Mouse (Mus musculus) midbrain, postnatal 0 days (tissue): ENCODE data around the gene Krtap19-9b. TPM values are rescaled to one million over a fixed set of nuclear protein-coding genes. Genes with fewer than 3 reads are reported as not detected.

Experiments
- ATAC-seq: fragments of 200-750 bp; cut with Nextera tagmentation; 2 replicates; pipeline ENCODE4 v1.8.0; 2017; ENCODE audit warnings: moderate number of reproducible peaks, mild to moderate bottlenecking, moderate TSS enrichment, moderate library complexity; ENCODE audit not compliant: low FRiP score
- DNase-seq: peaks from one replicate; pipeline ENCODE4 v3.0.0-alpha.2; 2015; ENCODE audit warnings: low spot score
- H3K27ac ChIP-seq: fragments of 300-500 bp; sonication (generic); 2 replicates; pipeline ENCODE4 v1.5.1; 2014; ENCODE audit warnings: low read depth, mild to moderate bottlenecking, low read length, mixed read lengths
- H3K27me3 ChIP-seq: fragments of 300-500 bp; sonication (generic); 2 replicates; pipeline ENCODE4 v1.6.1; 2014; ENCODE audit warnings: low read length, control low read depth, mixed read lengths; ENCODE audit not compliant: insufficient read depth
- H3K36me3 ChIP-seq: fragments of 300-500 bp; sonication (generic); 2 replicates; pipeline ENCODE4 v1.6.1; 2014; ENCODE audit warnings: low read length, control low read depth, mixed read lengths; ENCODE audit not compliant: insufficient read depth
- H3K4me1 ChIP-seq: fragments of 300-500 bp; sonication (generic); 2 replicates; pipeline ENCODE4 v1.6.1; 2014; ENCODE audit warnings: mild to moderate bottlenecking, control low read depth, antibody characterized with exemption, low read length, mixed read lengths; ENCODE audit not compliant: insufficient read depth
- H3K4me2 ChIP-seq: fragments of 300-500 bp; sonication (generic); 2 replicates; pipeline ENCODE4 v1.6.1; 2014; ENCODE audit warnings: low read depth, mild to moderate bottlenecking, low read length, mixed read lengths; ENCODE audit not compliant: poor library complexity, severe bottlenecking
- H3K4me3 ChIP-seq: fragments of 300-500 bp; sonication (generic); 2 replicates; pipeline ENCODE4 v1.5.1; 2014; ENCODE audit warnings: low read depth, mild to moderate bottlenecking, low read length, moderate library complexity
- H3K9ac ChIP-seq: fragments of 300-500 bp; sonication (generic); replicated peaks from 2 replicates; pipeline ENCODE4 v1.6.1; 2014; ENCODE audit warnings: mild to moderate bottlenecking, low read length, moderate library complexity, mixed read lengths; ENCODE audit not compliant: poor library complexity, severe bottlenecking
- H3K9me3 ChIP-seq: fragments of 300-500 bp; sonication (generic); 2 replicates; pipeline ENCODE4 v1.6.1; 2016; ENCODE audit warnings: low read length, control low read depth
- CTCF ChIP-seq: IDR thresholded peaks from 2 replicates; pipeline ENCODE4 v1.5.1; 2016; ENCODE audit warnings: antibody characterized with exemption, mild to moderate bottlenecking
- WGBS: fragments of 180-500 bp; shearing (Covaris S2); extraction: QIAGEN DNeasy Blood & Tissue Kit; methylation state at CpG from one replicate; pipeline ENCODE4 v1.1.7; 2014; 5-methylcytosine and 5-hydroxymethylcytosine counted together
- polyA plus RNA-seq: library from polyadenylated mRNA; unstranded; fragments of >200 nt; fragmentation: Nextera tagmentation; extraction: Ambion mirVana; gene quantifications from 2 replicates; pipeline ENCODE4 v1.2.1, GENCODE M21; 2015
- total RNA-seq: library from RNA; depleted of rRNA; stranded (reverse); fragments of >200 nt; gene quantifications from 2 replicates; pipeline ENCODE4 v1.2.3, GENCODE M21; 2014; rRNA removed

Gene Krtap19-9b
- total and polyA plus RNA-seq, 2 experiments from 2014 or later = not detected

GRCm38 (mm10) chr16:88884989-88885388 is 47.1 kb downstream of the Krtap19-9b start, which contains the start of gene Krtap19-4:
Krtap19-4 (minus strand) TSS chr16:88885089.
- Histone ChIP-seq H3K9me3 (no peaks in the 10 kb centered on the region), H3K27me3 (no peaks in the 10 kb centered on the region), H3K27ac (no peak within 1 kb of the TSS), H3K4me3 (no peak within 1 kb of the TSS), H3K4me1 (no peaks in the 10 kb centered on the region), H3K9ac (no peak within 1 kb of the TSS), H3K4me2 (no peak within 1 kb of the TSS), H3K36me3 (no peaks in the 10 kb centered on the region)
- no peak for TF ChIP-seq CTCF
- DNase-seq = no peak
- no peak for ATAC-seq
- 93% methylated on average over 5 of the region's 5 CpGs for WGBS

Other genes starting within 250 kb of the Krtap19-9b start
- not detected in 2 replicates for gene 2310061N02Rik, start 224.3 kb downstream of the Krtap19-9b start, total RNA-seq
- not detected in 2 replicates for gene 2310061N02Rik, start 224.3 kb downstream of the Krtap19-9b start, polyA plus RNA-seq
- gene Krtap13-1, start 203.4 kb downstream of the Krtap19-9b start, total RNA-seq = not detected in 2 replicates
- gene Krtap13-1, start 203.4 kb downstream of the Krtap19-9b start, polyA plus RNA-seq = not detected in 2 replicates
- gene Krtap13, start 180.6 kb downstream of the Krtap19-9b start, total RNA-seq = not detected in 2 replicates
- gene Krtap13, start 180.6 kb downstream of the Krtap19-9b start, polyA plus RNA-seq = not detected in 2 replicates
- gene 2310034C09Rik, start 173.4 kb downstream of the Krtap19-9b start, total RNA-seq = not detected in 2 replicates
- gene 2310034C09Rik, start 173.4 kb downstream of the Krtap19-9b start, polyA plus RNA-seq = not detected in 2 replicates
- not detected in 2 replicates for gene 2310057N15Rik, start 158.1 kb downstream of the Krtap19-9b start, total RNA-seq
- not detected in 2 replicates for gene 2310057N15Rik, start 158.1 kb downstream of the Krtap19-9b start, polyA plus RNA-seq
- gene Gm5965, start 154.4 kb downstream of the Krtap19-9b start, total RNA-seq = not detected in 2 replicates
- not detected in 2 replicates for gene Gm5965, start 154.4 kb downstream of the Krtap19-9b start, polyA plus RNA-seq
- not detected in 2 replicates for gene Gm20741, start 120.0 kb downstream of the Krtap19-9b start, total RNA-seq
- not detected in 2 replicates for gene Gm20741, start 120.0 kb downstream of the Krtap19-9b start, polyA plus RNA-seq
- not detected in 2 replicates for gene Krtap15, start 112.0 kb downstream of the Krtap19-9b start, total RNA-seq
- gene Krtap15, start 112.0 kb downstream of the Krtap19-9b start, polyA plus RNA-seq = not detected in 2 replicates
- not detected in 2 replicates for gene Krtap14, start 106.1 kb downstream of the Krtap19-9b start, total RNA-seq
- gene Krtap14, start 106.1 kb downstream of the Krtap19-9b start, polyA plus RNA-seq = not detected in 2 replicates
- gene Krtap19-1, start 62.9 kb downstream of the Krtap19-9b start, total RNA-seq = not detected in 2 replicates
- gene Krtap19-1, start 62.9 kb downstream of the Krtap19-9b start, polyA plus RNA-seq = not detected in 2 replicates
- not detected in 2 replicates for gene Krtap19-2, start 58.0 kb downstream of the Krtap19-9b start, total RNA-seq
- not detected in 2 replicates for gene Krtap19-2, start 58.0 kb downstream of the Krtap19-9b start, polyA plus RNA-seq
- gene Krtap19-3, start 54.2 kb downstream of the Krtap19-9b start, total RNA-seq = not detected in 2 replicates
- not detected in 2 replicates for gene Krtap19-3, start 54.2 kb downstream of the Krtap19-9b start, polyA plus RNA-seq
- not detected in 2 replicates for gene Krtap19-4, start 47.2 kb downstream of the Krtap19-9b start, total RNA-seq
- not detected in 2 replicates for gene Krtap19-4, start 47.2 kb downstream of the Krtap19-9b start, polyA plus RNA-seq
- gene Krtap19-5, start 35.8 kb downstream of the Krtap19-9b start, total RNA-seq = not detected in 2 replicates
- gene Krtap19-5, start 35.8 kb downstream of the Krtap19-9b start, polyA plus RNA-seq = not detected in 2 replicates
- not detected in 2 replicates for gene Krtap16-3, start 30.6 kb upstream of the Krtap19-9b start, total RNA-seq
- not detected in 2 replicates for gene Krtap16-3, start 30.6 kb upstream of the Krtap19-9b start, polyA plus RNA-seq
- gene Krtap22-2, start 78.5 kb upstream of the Krtap19-9b start, total RNA-seq = not detected in 2 replicates
- not detected in 2 replicates for gene Krtap22-2, start 78.5 kb upstream of the Krtap19-9b start, polyA plus RNA-seq
- not detected in 2 replicates for gene Gm10229, start 83.0 kb upstream of the Krtap19-9b start, total RNA-seq
- not detected in 2 replicates for gene Gm10229, start 83.0 kb upstream of the Krtap19-9b start, polyA plus RNA-seq
- not detected in 2 replicates for gene Krtap6-1, start 99.4 kb upstream of the Krtap19-9b start, total RNA-seq
- not detected in 2 replicates for gene Krtap6-1, start 99.4 kb upstream of the Krtap19-9b start, polyA plus RNA-seq
- gene Gm10228, start 109.2 kb upstream of the Krtap19-9b start, total RNA-seq = not detected in 2 replicates
- gene Gm10228, start 109.2 kb upstream of the Krtap19-9b start, polyA plus RNA-seq = not detected in 2 replicates
- gene Krtap6-5, start 115.6 kb upstream of the Krtap19-9b start, total RNA-seq = not detected in 2 replicates
- gene Krtap6-5, start 115.6 kb upstream of the Krtap19-9b start, polyA plus RNA-seq = not detected in 2 replicates
- gene 1110025L11Rik, start 131.7 kb upstream of the Krtap19-9b start, total RNA-seq = not detected in 2 replicates
- not detected in 2 replicates for gene 1110025L11Rik, start 131.7 kb upstream of the Krtap19-9b start, polyA plus RNA-seq
- not detected in 2 replicates for gene Krtap6-3, start 151.8 kb upstream of the Krtap19-9b start, total RNA-seq
- not detected in 2 replicates for gene Krtap6-3, start 151.8 kb upstream of the Krtap19-9b start, polyA plus RNA-seq
- not detected in 2 replicates for gene Gm6358, start 208.6 kb upstream of the Krtap19-9b start, total RNA-seq
- not detected in 2 replicates for gene Gm6358, start 208.6 kb upstream of the Krtap19-9b start, polyA plus RNA-seq
- not detected in 2 replicates for gene Gm10061, start 218.8 kb upstream of the Krtap19-9b start, total RNA-seq
- not detected in 2 replicates for gene Gm10061, start 218.8 kb upstream of the Krtap19-9b start, polyA plus RNA-seq
- not detected in 2 replicates for gene Gm9789, start 225.7 kb upstream of the Krtap19-9b start, total RNA-seq
- gene Gm9789, start 225.7 kb upstream of the Krtap19-9b start, polyA plus RNA-seq = not detected in 2 replicates
- gene Gm7735, start 237.2 kb upstream of the Krtap19-9b start, total RNA-seq = not detected in 2 replicates
- not detected in 2 replicates for gene Gm7735, start 237.2 kb upstream of the Krtap19-9b start, polyA plus RNA-seq
- gene 1110057P08Rik, start 242.5 kb upstream of the Krtap19-9b start, total RNA-seq = not detected in 2 replicates
- gene 1110057P08Rik, start 242.5 kb upstream of the Krtap19-9b start, polyA plus RNA-seq = not detected in 2 replicates